Mouse (Mus musculus) forebrain, embryonic 11.5 days (tissue): ENCODE measurements at regions not wholly inside any gene's neighbourhood (a gene's known extent, or its start where the extent isn't known, plus 50 kb on each side); places are given as distances from the start of the nearest gene placed in this dataset.
"Not testable (repeated sequence)": the region's sequence is repeated elsewhere in the genome, so short reads cannot be mapped to it uniquely, and the experiment has no call there.

Experiments used
- ATAC-seq: fragments of 200-750 bp; cut with Nextera tagmentation; replicated peaks from 2 replicates; pipeline ENCODE4 v1.8.0; 2017; ENCODE audit warnings: moderate TSS enrichment; ENCODE audit not compliant: low FRiP score
- DNase-seq: peaks from one replicate; pipeline ENCODE4 v3.0.0-alpha.2; 2017; ENCODE audit warnings: low spot score
- H3K27ac ChIP-seq: fragments of 300-500 bp; sonication (generic); 2 replicates; pipeline ENCODE4 v1.5.1; 2014; ENCODE audit warnings: low read depth, low read length
- H3K27me3 ChIP-seq: fragments of 300-500 bp; sonication (generic); 2 replicates; pipeline ENCODE4 v1.6.1; 2014; ENCODE audit warnings: mild to moderate bottlenecking, low read length, mixed read lengths; ENCODE audit not compliant: control insufficient read depth, insufficient read depth
- H3K36me3 ChIP-seq: fragments of 300-500 bp; sonication (generic); 2 replicates; pipeline ENCODE4 v1.6.1; 2014; ENCODE audit warnings: mild to moderate bottlenecking, low read length, moderate library complexity, mixed read lengths; ENCODE audit not compliant: control insufficient read depth, insufficient read depth
- H3K4me1 ChIP-seq: fragments of 300-500 bp; sonication (generic); replicated peaks from 2 replicates; pipeline ENCODE4 v1.6.1; 2014; ENCODE audit warnings: low read length, mixed read lengths; ENCODE audit not compliant: control insufficient read depth, insufficient read depth
- H3K4me2 ChIP-seq: fragments of 300-500 bp; sonication (generic); 2 replicates; pipeline ENCODE4 v1.6.1; 2014; ENCODE audit warnings: low read depth, mild to moderate bottlenecking, low read length, moderate library complexity, mixed read lengths; ENCODE audit not compliant: severe bottlenecking
- H3K4me3 ChIP-seq: fragments of 300-500 bp; sonication (generic); 2 replicates; pipeline ENCODE4 v1.5.1; 2014; ENCODE audit warnings: low read depth, low read length
- H3K9ac ChIP-seq: fragments of 300-500 bp; sonication (generic); 2 replicates; pipeline ENCODE4 v1.6.1; 2014; ENCODE audit warnings: low read length
- H3K9me3 ChIP-seq: fragments of 300-500 bp; sonication (generic); 2 replicates; pipeline ENCODE4 v1.6.1; 2016; ENCODE audit warnings: low read length, mixed read lengths; ENCODE audit not compliant: control insufficient read depth
- WGBS: fragments of 180-500 bp; shearing (Covaris S2); extraction: QIAGEN DNeasy Blood & Tissue Kit; methylation state at CpG from one replicate; pipeline ENCODE4 v1.1.7; 2014; 5-methylcytosine and 5-hydroxymethylcytosine counted together

- H3K4me2 ChIP-seq = no peak overlapping the region
- ATAC-seq (no peak), DNase-seq (no peak)
- WGBS = 92% methylated on average over 6 of the region's 6 CpGs
- H3K9me3 ChIP-seq = no peaks in the 10 kb centered on the region
- H3K27me3 ChIP-seq = no peaks in the 10 kb centered on the region
- no peaks in the 10 kb centered on the region for H3K4me1 ChIP-seq
- H3K36me3 ChIP-seq = no peaks in the 10 kb centered on the region
- H3K9ac ChIP-seq = no peak overlapping the region
- no peak overlapping the region for H3K4me3 ChIP-seq
- no peak overlapping the region for H3K27ac ChIP-seq
Measured at GRCm38 (mm10) chr7:111869337-111869736, 89.6 kb upstream of the Galnt18 start.

- H3K4me2 ChIP-seq = no peak overlapping the region
- no peaks in the 10 kb centered on the region for H3K27me3 ChIP-seq
- no peaks in the 10 kb centered on the region for H3K36me3 ChIP-seq
- 71% methylated on average over 8 of the region's 8 CpGs for WGBS
- H3K27ac ChIP-seq = no peak overlapping the region
- no peak overlapping the region for H3K9ac ChIP-seq
- no peak for ATAC-seq
- no peak overlapping the region for H3K4me3 ChIP-seq
- no peak for DNase-seq
- no peaks in the 10 kb centered on the region for H3K9me3 ChIP-seq
- H3K4me1 ChIP-seq = no peaks in the 10 kb centered on the region
Measured at GRCm38 (mm10) chr7:111863035-111863434, 83.3 kb upstream of the Galnt18 start.

- H3K4me1 ChIP-seq, H3K9me3 ChIP-seq, H3K36me3 ChIP-seq, H3K27ac ChIP-seq, H3K9ac ChIP-seq, ATAC-seq, DNase-seq, H3K4me3 ChIP-seq, H3K4me2 ChIP-seq, H3K27me3 ChIP-seq: not testable (repeated sequence)
- WGBS = 88% methylated on average over 8 of the region's 8 CpGs
Measured at GRCm38 (mm10) chr7:111858291-111858690, 78.5 kb upstream of the Galnt18 start.

GRCm38 (mm10) chr7:111856977-111857376, 77.2 kb upstream of the Galnt18 start:
- DNase-seq = peak; percentile 49
- Histone ChIP-seq H3K4me3 (no peak overlapping the region), H3K9ac (no peak overlapping the region), H3K4me2 (no peak overlapping the region), H3K36me3 (no peaks in the 10 kb centered on the region), H3K27me3 (no peaks in the 10 kb centered on the region), H3K27ac (no peak overlapping the region), H3K9me3 (no peaks in the 10 kb centered on the region), H3K4me1 (no peaks in the 10 kb centered on the region)
- 66% methylated on average over 5 of the region's 5 CpGs for WGBS
- 0 out of 2 replicates have a peak, but pooled peaks have one; percentile 33 for ATAC-seq

GRCm38 (mm10) chr7:111855309-111855708, 75.5 kb upstream of the Galnt18 start:
- Histone ChIP-seq H3K9me3 (no peaks in the 10 kb centered on the region), H3K4me2 (no peak overlapping the region), H3K27ac (no peak overlapping the region), H3K9ac (no peak overlapping the region), H3K4me3 (no peak overlapping the region), H3K36me3 (no peaks in the 10 kb centered on the region), H3K27me3 (no peaks in the 10 kb centered on the region), H3K4me1 (no peaks in the 10 kb centered on the region)
- 74% methylated on average over 3 of the region's 3 CpGs for WGBS
- DNase-seq = no peak
- ATAC-seq = no peak

GRCm38 (mm10) chr7:111846417-111846816, 66.6 kb upstream of the Galnt18 start:
- H3K27me3 ChIP-seq = no peaks in the 10 kb centered on the region
- H3K9me3 ChIP-seq = no peaks in the 10 kb centered on the region
- DNase-seq (no peak), ATAC-seq (no peak)
- no peaks in the 10 kb centered on the region for H3K36me3 ChIP-seq
- H3K4me2 ChIP-seq = no peak overlapping the region
- H3K4me3 ChIP-seq = no peak overlapping the region
- H3K9ac ChIP-seq = no peak overlapping the region
- 22% methylated on average over 1 of the region's 1 CpGs for WGBS
- H3K27ac ChIP-seq = no peak overlapping the region
- H3K4me1 ChIP-seq = no peaks in the 10 kb centered on the region

GRCm38 (mm10) chr7:111843715-111844114, 63.9 kb upstream of the Galnt18 start:
- Histone ChIP-seq H3K27ac (no peak overlapping the region), H3K4me1 (no peaks in the 10 kb centered on the region), H3K4me2 (no peak overlapping the region), H3K27me3 (no peaks in the 10 kb centered on the region), H3K9ac (no peak overlapping the region), H3K36me3 (no peaks in the 10 kb centered on the region), H3K9me3 (no peaks in the 10 kb centered on the region), H3K4me3 (no peak overlapping the region)
- WGBS = 90% methylated on average over 4 of the region's 4 CpGs
- ATAC-seq (no peak), DNase-seq (no peak)

GRCm38 (mm10) chr7:111840826-111841225, 61.0 kb upstream of the Galnt18 start:
- Histone ChIP-seq H3K27me3 (no peaks in the 10 kb centered on the region), H3K4me3 (no peak overlapping the region), H3K4me1 (no peaks in the 10 kb centered on the region), H3K4me2 (no peak overlapping the region), H3K27ac (no peak overlapping the region), H3K9me3 (no peaks in the 10 kb centered on the region), H3K36me3 (no peaks in the 10 kb centered on the region), H3K9ac (no peak overlapping the region)
- no peak for DNase-seq
- 86% methylated on average over 1 of the region's 1 CpGs for WGBS
- ATAC-seq = no peak

GRCm38 (mm10) chr7:111838162-111838561, 58.4 kb upstream of the Galnt18 start:
- H3K27me3 ChIP-seq = no peaks in the 10 kb centered on the region
- no peak overlapping the region for H3K27ac ChIP-seq
- no peak overlapping the region for H3K9ac ChIP-seq
- H3K4me1 ChIP-seq = no peaks in the 10 kb centered on the region
- no peak overlapping the region for H3K4me3 ChIP-seq
- no peaks in the 10 kb centered on the region for H3K9me3 ChIP-seq
- WGBS = 88% methylated on average over 3 of the region's 3 CpGs
- H3K36me3 ChIP-seq = no peaks in the 10 kb centered on the region
- DNase-seq = no peak
- H3K4me2 ChIP-seq = no peak overlapping the region
- no peak for ATAC-seq
